Mouse (Mus musculus): Measurements from ENCODE around the gene Olfr935.

The Olfr935 gene

GRCm38 (mm10) chr9:38999583-38999982, at the start of gene Olfr935:
Olfr935 (minus strand) TSS chr9:38999683.
- no peak for DNase-seq

- no peak for DNase-seq
These were observed 23.8 kb upstream of the Olfr935 start, which contains the start of gene Olfr146 for GRCm38 (mm10) chr9:39023277-39023676. Olfr146 (minus strand) TSS chr9:39023377.

GRCm38 (mm10) chr9:38988215-38988614, 11.3 kb downstream of the Olfr935 start, which contains the start of gene Olfr934:
Olfr934 (minus strand) TSS chr9:38988315.
- no peak for DNase-seq

- DNase-seq, result no peak
These were observed 27.5 kb downstream of the Olfr935 start, which contains the start of gene Olfr933 for GRCm38 (mm10) chr9:38972013-38972412. Olfr933 (plus strand) TSS chr9:38972313.

GRCm38 (mm10) chr9:38954124-38954416, 45.4 kb downstream of the Olfr935 start:
- DNase-seq, result no peak

GRCm38 (mm10) chr9:38953401-38954123, 45.9 kb downstream of the Olfr935 start:
- no peak for DNase-seq

Data from lung, postnatal 14 days (tissue).